Mouse (Mus musculus) midbrain, embryonic 11.5 days (tissue): ENCODE results near the gene Hoxb6. TPM values are rescaled to one million over a fixed set of nuclear protein-coding genes. Genes with fewer than 3 reads are reported as not detected.

Experiments
- ATAC-seq: fragments of 200-750 bp; cut with Nextera tagmentation; 2 replicates; pipeline ENCODE4 v1.8.0; 2017; ENCODE audit warnings: moderate TSS enrichment, moderate library complexity; ENCODE audit not compliant: low FRiP score
- DNase-seq: peaks from one replicate; pipeline ENCODE4 v3.0.0; 2015; ENCODE audit warnings: low spot score; ENCODE audit errors: missing footprints
- H3K27ac ChIP-seq: fragments of 300-500 bp; sonication (generic); 2 replicates; pipeline ENCODE4 v1.5.1; 2014; ENCODE audit warnings: low read depth, low read length
- H3K27me3 ChIP-seq: fragments of 300-500 bp; sonication (generic); 2 replicates; pipeline ENCODE4 v1.6.1; 2014; ENCODE audit warnings: mild to moderate bottlenecking, low read length, moderate library complexity, mixed read lengths; ENCODE audit not compliant: control insufficient read depth, insufficient read depth
- H3K36me3 ChIP-seq: fragments of 300-500 bp; sonication (generic); 2 replicates; pipeline ENCODE4 v1.6.1; 2014; ENCODE audit warnings: mild to moderate bottlenecking, low read length, moderate library complexity, mixed read lengths; ENCODE audit not compliant: control insufficient read depth, insufficient read depth
- H3K4me1 ChIP-seq: fragments of 300-500 bp; sonication (generic); 2 replicates; pipeline ENCODE4 v1.6.1; 2014; ENCODE audit warnings: low read length; ENCODE audit not compliant: control insufficient read depth, insufficient read depth
- H3K4me2 ChIP-seq: fragments of 300-500 bp; sonication (generic); 2 replicates; pipeline ENCODE4 v1.6.1; 2014; ENCODE audit warnings: mild to moderate bottlenecking, moderate library complexity
- H3K4me3 ChIP-seq: fragments of 300-500 bp; sonication (generic); 2 replicates; pipeline ENCODE4 v1.5.1; 2014; ENCODE audit warnings: low read depth, low read length
- H3K9ac ChIP-seq: fragments of 300-500 bp; sonication (generic); 2 replicates; pipeline ENCODE4 v1.6.1; 2014; ENCODE audit warnings: low read length
- H3K9me3 ChIP-seq: fragments of 300-500 bp; sonication (generic); 2 replicates; pipeline ENCODE4 v1.6.1; 2016; ENCODE audit warnings: low read length; ENCODE audit not compliant: control insufficient read depth
- WGBS: fragments of 180-500 bp; shearing (Covaris S2); extraction: QIAGEN DNeasy Blood & Tissue Kit; methylation state at CpG from one replicate; pipeline ENCODE4 v1.1.7; 2014; 5-methylcytosine and 5-hydroxymethylcytosine counted together
- polyA plus RNA-seq: library from polyadenylated mRNA; unstranded; fragments of >200 nt; fragmentation: Nextera tagmentation; extraction: Ambion mirVana; gene quantifications from 2 replicates; pipeline ENCODE4 v1.2.1, GENCODE M21; 2014

The Hoxb6 gene
- polyA plus RNA-seq, 1 experiment from 2014 or later, result not detected

DNA sequence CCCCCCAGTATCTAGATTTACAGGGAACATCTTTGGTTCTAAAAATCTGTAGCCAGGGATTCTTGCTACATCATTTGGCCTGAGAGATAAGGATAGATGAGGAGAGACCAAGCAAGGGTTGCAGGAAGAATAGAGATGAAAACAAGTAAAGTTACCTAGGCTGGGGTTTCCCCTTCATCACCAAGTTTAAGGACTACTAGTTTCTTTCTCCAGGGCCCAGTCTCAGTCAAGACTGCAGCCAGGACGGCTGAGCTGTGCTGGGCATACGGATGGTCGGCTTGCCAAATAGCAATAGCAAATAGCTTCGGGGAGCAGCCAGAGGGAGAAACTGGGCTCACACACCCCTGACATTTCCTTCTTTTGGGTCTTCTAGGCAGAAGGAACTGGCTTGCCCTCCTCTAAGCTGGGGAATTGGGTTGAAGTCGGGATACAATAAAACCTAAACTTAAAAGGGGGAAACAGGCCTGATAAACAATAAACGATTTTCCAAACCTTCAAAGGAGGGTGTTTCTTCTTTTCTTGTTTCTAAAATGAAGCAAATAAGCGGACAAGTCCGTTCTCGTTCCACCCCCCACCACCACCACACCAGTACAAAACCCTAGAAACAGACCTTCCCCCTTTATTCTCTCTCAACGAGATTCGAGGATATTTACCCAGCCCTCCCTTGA, 5.8 kb downstream of the Hoxb6 start:
- Histone ChIP-seq H3K4me2 (no peak overlapping the region), H3K4me3 (no peak overlapping the region), H3K9me3 (no peaks in the 10 kb centered on the region)

DNA sequence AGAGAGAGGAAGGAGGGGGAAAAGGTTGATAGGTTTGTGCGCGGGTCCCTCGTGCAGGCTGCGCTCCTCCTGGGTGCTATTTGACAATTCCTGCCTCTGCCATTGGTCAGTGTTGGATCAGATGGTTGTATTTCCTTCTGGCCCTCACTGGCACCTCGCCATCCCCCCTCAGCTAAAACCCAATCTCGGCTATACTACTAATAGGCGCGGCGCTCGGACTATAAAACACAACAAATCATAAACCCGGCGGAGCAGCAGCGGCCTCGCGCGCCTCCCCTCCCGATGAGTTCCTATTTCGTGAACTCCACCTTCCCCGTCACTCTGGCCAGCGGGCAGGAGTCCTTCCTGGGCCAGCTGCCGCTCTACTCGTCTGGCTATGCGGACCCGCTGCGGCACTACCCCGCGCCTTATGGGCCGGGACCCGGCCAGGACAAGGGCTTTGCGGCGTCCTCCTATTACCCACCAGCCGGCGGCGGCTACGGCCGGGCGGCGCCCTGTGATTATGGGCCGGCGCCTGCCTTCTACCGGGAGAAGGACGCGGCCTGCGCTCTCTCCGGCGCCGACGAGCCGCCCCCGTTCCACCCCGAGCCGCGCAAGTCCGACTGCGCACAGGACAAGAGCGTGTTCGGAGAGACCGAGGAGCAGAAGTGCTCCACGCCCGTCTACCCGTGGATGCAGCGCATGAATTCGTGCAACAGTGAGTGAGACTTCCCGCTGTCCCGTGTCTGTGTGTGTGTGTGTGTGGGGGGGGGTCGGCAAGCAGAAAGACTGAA, 6.8 kb downstream of the Hoxb6 start:
- Histone ChIP-seq H3K4me2 (no peak overlapping the region), H3K36me3 (no peaks in the 10 kb centered on the region), H3K9me3 (no peaks in the 10 kb centered on the region), H3K4me3 (no peak overlapping the region), H3K27ac (no peak overlapping the region), H3K4me1 (no peaks in the 10 kb centered on the region), H3K9ac (no peak overlapping the region), H3K27me3 (peaks cover 100% of the 10 kb centered on the region)
- DNase-seq (peak; percentile 95), ATAC-seq (no peak)
- WGBS, result under 1% methylated on average over 66 of the region's 66 CpGs

More for the DNA sequence above, 5.8 kb downstream of the Hoxb6 start:
- Histone ChIP-seq H3K27me3 (peaks cover 100% of the 10 kb centered on the region), H3K9ac (no peak overlapping the region), H3K4me1 (no peaks in the 10 kb centered on the region), H3K36me3 (no peaks in the 10 kb centered on the region), H3K27ac (no peak overlapping the region)
- 3% methylated on average over 11 of the region's 11 CpGs for WGBS
- peak; percentile 93 for DNase-seq
- ATAC-seq, result no peak

DNA sequence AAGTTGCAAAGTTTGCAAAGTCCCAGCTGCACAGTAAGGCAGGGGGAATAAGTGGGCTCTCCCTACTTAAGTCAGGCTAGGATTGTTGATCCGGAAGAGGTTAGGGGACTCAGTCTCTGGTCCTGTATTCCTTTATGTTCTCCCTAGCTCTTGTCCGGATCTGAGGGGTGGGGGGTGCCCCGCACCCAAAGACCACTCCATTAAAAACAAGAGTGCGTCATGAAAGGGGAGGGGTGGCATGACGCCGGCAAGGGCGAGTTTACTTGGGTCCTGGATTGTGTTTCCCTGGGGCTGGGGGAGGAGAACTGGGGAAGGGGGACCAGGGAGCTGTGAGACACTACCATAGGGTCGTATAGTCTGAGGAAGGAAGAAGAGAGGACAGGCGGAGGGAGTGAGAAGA, 7.5 kb downstream of the Hoxb6 start:
- no peak overlapping the region for H3K9ac ChIP-seq
- H3K27me3 ChIP-seq, result peaks cover 100% of the 10 kb centered on the region

DNA sequence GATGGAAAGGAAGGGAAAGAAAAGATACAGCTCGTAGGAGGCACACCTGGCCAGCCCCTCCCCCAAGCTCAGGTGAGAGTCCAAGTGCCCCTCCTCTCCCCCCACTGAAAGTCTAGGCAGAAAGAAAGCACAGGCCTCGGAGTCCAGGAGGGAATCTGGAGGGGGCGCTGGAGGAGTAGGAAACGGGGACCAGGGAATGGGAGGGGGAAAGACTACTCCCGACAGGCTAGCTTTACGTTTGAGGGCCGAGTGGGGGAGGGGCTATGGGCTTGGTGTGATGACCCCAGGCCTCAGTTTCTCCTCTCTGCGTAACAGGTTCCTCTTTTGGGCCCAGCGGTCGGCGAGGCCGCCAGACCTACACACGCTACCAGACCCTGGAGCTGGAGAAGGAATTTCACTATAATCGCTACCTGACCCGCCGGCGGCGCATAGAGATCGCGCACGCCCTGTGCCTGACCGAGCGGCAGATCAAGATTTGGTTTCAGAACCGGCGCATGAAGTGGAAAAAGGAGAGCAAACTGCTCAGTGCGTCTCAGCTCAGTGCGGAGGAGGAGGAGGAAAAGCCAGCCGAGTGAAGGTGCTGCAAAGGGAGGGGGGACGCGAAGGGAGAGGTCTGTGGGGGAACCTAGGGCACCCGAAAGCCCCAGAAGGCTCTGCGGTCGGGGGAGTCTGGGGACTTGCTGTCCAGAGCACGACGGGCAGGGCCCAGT, 8.2 kb downstream of the Hoxb6 start:
- peak; percentile 94 for DNase-seq
- Histone ChIP-seq H3K27ac (no peak overlapping the region), H3K9ac (no peak overlapping the region), H3K4me2 (no peak overlapping the region), H3K9me3 (no peaks in the 10 kb centered on the region), H3K4me1 (no peaks in the 10 kb centered on the region), H3K27me3 (peaks cover 100% of the 10 kb centered on the region), H3K36me3 (no peaks in the 10 kb centered on the region), H3K4me3 (no peak overlapping the region)
- WGBS, result 2% methylated on average over 35 of the region's 35 CpGs
- no peak for ATAC-seq

More for the DNA sequence above, 7.5 kb downstream of the Hoxb6 start:
- WGBS, result under 1% methylated on average over 9 of the region's 9 CpGs
- H3K27ac ChIP-seq, result no peak overlapping the region
- H3K4me3 ChIP-seq, result no peak overlapping the region
- ATAC-seq (no peak), DNase-seq (no peak)
- no peak overlapping the region for H3K4me2 ChIP-seq
- no peaks in the 10 kb centered on the region for H3K9me3 ChIP-seq
- H3K36me3 ChIP-seq, result no peaks in the 10 kb centered on the region
- H3K4me1 ChIP-seq, result no peaks in the 10 kb centered on the region

DNA sequence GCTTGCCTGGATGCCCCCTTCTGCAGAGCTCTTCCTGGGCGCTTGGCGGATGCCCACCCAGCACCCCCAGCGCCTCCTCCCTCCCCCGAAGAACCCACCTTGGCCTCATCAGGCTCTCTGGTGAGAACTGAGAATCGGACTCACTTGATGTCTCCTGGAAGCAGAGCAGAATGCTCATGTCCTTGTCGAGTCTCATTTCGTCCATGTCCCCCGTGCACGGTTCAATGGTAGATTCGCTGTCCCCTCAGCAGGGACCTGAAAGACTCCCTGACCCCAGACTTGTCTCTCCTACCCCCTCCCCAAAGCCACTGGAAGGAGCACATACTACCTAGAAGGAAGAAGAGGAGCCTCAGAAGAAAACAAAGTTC, 8.8 kb downstream of the Hoxb6 start:
- WGBS, result 5% methylated on average over 10 of the region's 10 CpGs
- no peaks in the 10 kb centered on the region for H3K36me3 ChIP-seq
- no peaks in the 10 kb centered on the region for H3K4me1 ChIP-seq
- peaks cover 100% of the 10 kb centered on the region for H3K27me3 ChIP-seq
- ATAC-seq, result no peak
- DNase-seq, result peak; percentile 94
- no peak overlapping the region for H3K9ac ChIP-seq
- no peak overlapping the region for H3K4me2 ChIP-seq
- no peak overlapping the region for H3K4me3 ChIP-seq
- no peak overlapping the region for H3K27ac ChIP-seq
- no peaks in the 10 kb centered on the region for H3K9me3 ChIP-seq

DNA sequence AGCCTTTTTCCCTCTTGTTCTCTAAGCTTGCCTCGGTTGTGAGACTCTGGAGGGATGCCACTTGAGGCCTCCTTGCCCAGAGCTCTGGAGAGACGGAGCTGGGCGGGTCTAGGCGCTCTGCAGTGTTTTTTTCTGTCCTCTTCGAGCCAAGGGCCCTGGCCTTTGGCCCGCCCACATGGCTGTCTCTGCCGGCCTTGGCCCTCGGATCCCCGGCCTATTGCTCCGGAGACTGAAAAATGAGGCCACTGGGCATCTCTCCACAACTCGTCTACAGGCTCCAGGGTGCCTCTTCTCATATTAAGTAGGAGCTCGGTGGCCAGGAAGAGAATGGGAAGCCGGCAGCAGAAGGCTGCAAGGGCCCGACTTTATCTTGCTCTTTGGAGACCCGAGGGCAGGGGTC, 9.6 kb downstream of the Hoxb6 start:
- Histone ChIP-seq H3K4me1 (no peaks in the 10 kb centered on the region), H3K27me3 (peaks cover 100% of the 10 kb centered on the region), H3K36me3 (no peaks in the 10 kb centered on the region), H3K27ac (no peak overlapping the region), H3K9ac (no peak overlapping the region), H3K4me3 (no peak overlapping the region), H3K4me2 (no peak overlapping the region), H3K9me3 (no peaks in the 10 kb centered on the region)
- 1% methylated on average over 15 of the region's 15 CpGs for WGBS
- no peak for ATAC-seq
- DNase-seq, result peak; percentile 94

DNA sequence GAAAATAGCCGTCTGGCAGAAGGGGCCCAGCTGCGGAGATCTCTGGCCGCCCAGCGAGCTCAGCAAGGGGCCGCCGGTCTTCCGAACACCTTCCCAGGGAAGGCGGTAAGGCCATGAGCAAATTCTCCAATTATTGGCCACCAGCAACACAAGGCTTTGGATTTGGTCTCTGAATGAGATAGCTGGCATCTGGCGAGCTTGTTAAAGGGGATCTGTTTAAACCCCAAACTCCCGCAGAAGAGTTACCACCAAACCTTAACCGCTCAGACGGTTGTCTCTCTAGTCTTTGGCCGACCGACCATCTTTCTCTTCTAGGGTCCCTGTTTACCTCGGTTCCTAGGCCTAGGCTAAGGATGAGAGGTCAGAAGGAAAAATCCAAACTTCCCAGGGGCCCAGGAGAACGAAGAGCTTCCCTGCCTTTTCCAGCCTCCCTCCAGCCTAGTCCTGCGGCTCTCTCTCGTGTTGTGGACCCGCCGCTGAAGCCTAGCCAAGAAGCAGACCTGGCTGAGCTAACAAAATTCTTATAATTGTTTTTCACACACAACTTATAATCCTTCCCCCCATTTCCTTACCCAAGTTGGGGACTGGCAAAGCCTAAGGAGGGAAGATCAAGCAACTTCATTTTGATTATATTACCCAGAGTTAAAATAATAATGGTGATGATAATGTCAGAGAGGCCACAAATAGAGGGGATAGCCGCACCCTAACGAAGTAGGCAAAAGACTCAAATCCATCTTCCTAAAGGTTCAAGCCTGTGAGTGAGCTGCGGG, 10.3 kb downstream of the Hoxb6 start:
- Histone ChIP-seq H3K27ac (no peak overlapping the region), H3K4me1 (no peaks in the 10 kb centered on the region), H3K27me3 (peaks cover 100% of the 10 kb centered on the region), H3K36me3 (no peaks in the 10 kb centered on the region), H3K9me3 (no peaks in the 10 kb centered on the region), H3K4me2 (no peak overlapping the region), H3K9ac (no peak overlapping the region), H3K4me3 (no peak overlapping the region)
- 4% methylated on average over 23 of the region's 23 CpGs for WGBS
- ATAC-seq (no peak), DNase-seq (peak; percentile 95)

DNA sequence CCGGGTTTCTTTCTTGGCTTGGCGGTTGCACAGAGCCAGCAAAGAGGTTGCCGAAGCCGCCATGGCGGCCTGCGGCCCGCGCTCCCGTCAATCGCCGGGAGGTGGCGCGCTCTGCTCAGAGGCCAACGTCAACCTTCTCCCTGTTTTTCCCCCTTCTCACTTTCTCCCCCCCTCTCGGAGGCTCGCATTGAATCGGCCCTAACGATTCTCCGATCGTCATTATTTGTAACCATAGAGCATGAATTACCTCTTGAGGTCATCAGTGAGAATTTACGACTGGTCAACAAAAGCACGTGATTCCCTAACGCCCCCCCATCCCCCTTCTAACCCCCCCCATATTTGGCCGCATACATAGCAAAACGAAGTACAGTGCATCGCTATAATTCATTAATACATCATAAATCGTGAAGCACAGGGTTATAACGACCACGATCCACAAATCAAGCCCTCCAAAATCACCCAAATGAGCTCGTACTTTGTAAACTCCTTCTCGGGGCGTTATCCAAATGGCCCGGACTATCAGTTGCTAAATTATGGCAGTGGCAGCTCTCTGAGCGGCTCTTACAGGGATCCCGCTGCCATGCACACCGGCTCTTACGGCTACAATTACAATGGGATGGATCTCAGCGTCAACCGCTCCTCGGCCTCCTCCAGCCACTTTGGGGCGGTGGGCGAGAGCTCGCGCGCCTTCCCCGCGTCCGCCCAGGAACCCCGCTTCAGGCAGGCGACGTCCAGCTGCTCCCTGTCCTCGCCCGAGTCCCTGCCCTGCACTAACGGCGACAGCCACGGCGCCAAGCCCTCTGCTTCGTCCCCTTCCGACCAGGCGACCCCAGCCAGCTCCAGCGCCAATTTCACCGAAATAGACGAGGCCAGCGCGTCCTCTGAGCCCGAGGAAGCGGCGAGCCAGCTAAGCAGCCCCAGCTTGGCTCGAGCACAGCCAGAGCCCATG, 11.1 kb downstream of the Hoxb6 start, which contains the start of gene Hoxb5:
Gene Hoxb5 (plus strand): TSS at position 186 of the 949 bp plus-strand sequence.
- 1% methylated on average over 69 of the region's 69 CpGs for WGBS
- Histone ChIP-seq H3K36me3 (no peaks in the 10 kb centered on the region), H3K4me2 (no peak within 1 kb of the TSS), H3K4me1 (no peaks in the 10 kb centered on the region), H3K27me3 (peaks cover 100% of the 10 kb centered on the region), H3K9me3 (no peaks in the 10 kb centered on the region), H3K9ac (no peak within 1 kb of the TSS), H3K4me3 (no peak within 1 kb of the TSS), H3K27ac (no peak within 1 kb of the TSS)
- DNase-seq (peak; percentile 95), ATAC-seq (no peak)
